Mouse (Mus musculus): ENCODE results near the gene Dhh. TPM values are rescaled to one million over a fixed set of nuclear protein-coding genes. Genes with fewer than 3 reads are reported as not detected.

Dhh gene
- total and polyA plus RNA-seq, 3 experiments = not detected

- Histone ChIP-seq H3K79me2 (replicated peaks; ENCODE audit: control insufficient read depth, extremely low read depth, insufficient read depth, poor library complexity, severe bottlenecking) (no peaks in the 10 kb centered on the region), H3K9ac (ENCODE audit: insufficient read depth, low read depth) (no peak overlapping the region), H3K36me3 (replicated peaks in 1 of 2; ENCODE audit: control insufficient read depth in 1 of 2, insufficient read depth in 1 of 2, low read length in 1 of 2) (peaks cover 0 to 26% of the 10 kb centered on the region in 2 experiments), H3K4me1 (ENCODE audit: control insufficient read depth in 1 of 2, insufficient read depth in 2 of 2) (peaks cover 4 to 8% of the 10 kb centered on the region in 2 experiments; a peak in 3 of 4 replicates), H3K9me3 (replicated peaks; ENCODE audit: low read length) (no peaks in the 10 kb centered on the region), H3K4me3 (replicated peaks in 1 of 3; ENCODE audit: low read depth in 2 of 3, low read length in 2 of 3, poor library complexity in 1 of 3) (no peak overlapping the region), H3K4me2 (ENCODE audit: insufficient read depth, low read depth, poor library complexity, severe bottlenecking) (no peak overlapping the region), H3K27ac (ENCODE audit: insufficient read depth, low read depth) (no peak overlapping the region), H3K27me3 (replicated peaks) (no peaks in the 10 kb centered on the region)
- in situ Hi-C loops (cut with MboI; ENCODE audit: low pct_ligation_motif_present, low pct_unique_long_range_greater_than_20kb, low sequenced_read_pairs) (loop anchor here (25.0 kb wide), 2 partner anchors 1279 to 1354 kb away; no protein-coding TSS in a partner anchor), dilution Hi-C loops (cut with MboI; ENCODE audit: extremely low pct_ligation_motif_present, extremely low pct_unique_long_range_greater_than_20kb, low sequenced_read_pairs) (no loop called here)
- TF ChIP-seq TBP (conservative IDR thresholded peaks at IDR 0.05; ENCODE audit: low read depth, low read length) (no peak), E2F4 (IDR thresholded peaks at IDR 0.05; ENCODE audit: insufficient replicate concordance, low read depth, low read length) (no peak), RAD21 (IDR thresholded peaks at IDR 0.05; ENCODE audit: low read depth, low read length) (no peak), ETS1 (conservative IDR thresholded peaks at IDR 0.05; ENCODE audit: low read depth, low read length) (no peak), MEF2A (IDR thresholded peaks at IDR 0.05; ENCODE audit: borderline replicate concordance, low read depth, low read length) (no peak), SMC3 (IDR thresholded peaks at IDR 0.05; ENCODE audit: low read depth, low read length) (no peak), ZKSCAN1 (IDR thresholded peaks at IDR 0.05; ENCODE audit: borderline replicate concordance, low read depth, low read length) (no peak), POLR2A (IDR thresholded peaks at IDR 0.05; ENCODE audit: low read depth, low read length) (no peak)
- no peak for DNase-seq (ENCODE audit: extremely low read depth)
These were observed 43.2 kb upstream of the Dhh start for GRCm38 (mm10) chr15:98941539-98941938.

GRCm38 (mm10) chr15:98940816-98941215 lies 42.5 kb upstream of the Dhh start:
- Histone ChIP-seq H3K27me3 (replicated peaks) (no peaks in the 10 kb centered on the region), H3K4me1 (ENCODE audit: control insufficient read depth in 1 of 2, insufficient read depth in 2 of 2) (peaks cover 4 to 14% of the 10 kb centered on the region in 2 experiments; a peak in 3 of 4 replicates), H3K36me3 (replicated peaks in 1 of 2; ENCODE audit: control insufficient read depth in 1 of 2, insufficient read depth in 1 of 2, low read length in 1 of 2) (peaks cover 0 to 26% of the 10 kb centered on the region in 2 experiments), H3K9ac (ENCODE audit: insufficient read depth, low read depth) (no peak overlapping the region), H3K27ac (ENCODE audit: insufficient read depth, low read depth) (no peak overlapping the region), H3K4me2 (ENCODE audit: insufficient read depth, low read depth, poor library complexity, severe bottlenecking) (no peak overlapping the region), H3K9me3 (replicated peaks; ENCODE audit: low read length) (no peaks in the 10 kb centered on the region), H3K4me3 (replicated peaks in 1 of 3; ENCODE audit: low read depth in 2 of 3, low read length in 2 of 3, poor library complexity in 1 of 3) (no peak overlapping the region), H3K79me2 (replicated peaks; ENCODE audit: control insufficient read depth, extremely low read depth, insufficient read depth, poor library complexity, severe bottlenecking) (no peaks in the 10 kb centered on the region)
- in situ Hi-C loops (cut with MboI; ENCODE audit: low pct_ligation_motif_present, low pct_unique_long_range_greater_than_20kb, low sequenced_read_pairs) = loop anchor here (25.0 kb wide), 2 partner anchors 1279 to 1354 kb away; no protein-coding TSS in a partner anchor
- DNase-seq (ENCODE audit: extremely low read depth) = no peak
- dilution Hi-C loops (cut with MboI; ENCODE audit: extremely low pct_ligation_motif_present, extremely low pct_unique_long_range_greater_than_20kb, low sequenced_read_pairs) = no loop called here
- TF ChIP-seq TCF12 (IDR thresholded peaks at IDR 0.05; ENCODE audit: low read depth, low read length) (no peak), ZNF384 (IDR thresholded peaks at IDR 0.05; ENCODE audit: low read depth, low read length) (no peak), SMC3 (IDR thresholded peaks at IDR 0.05; ENCODE audit: low read depth, low read length) (no peak), ZMIZ1 (IDR thresholded peaks at IDR 0.05; ENCODE audit: low read depth, low read length) (no peak), POLR2A (IDR thresholded peaks at IDR 0.05; ENCODE audit: low read depth, low read length) (no peak), ZC3H11A (IDR thresholded peaks at IDR 0.05; ENCODE audit: low read depth, low read length) (no peak), MYC (IDR thresholded peaks at IDR 0.05; ENCODE audit: low read depth, low read length) (no peak), USF1 (IDR thresholded peaks at IDR 0.05; ENCODE audit: low read depth, low read length) (no peak), MAFK (IDR thresholded peaks at IDR 0.05; ENCODE audit: insufficient replicate concordance, low read length) (no peak), BHLHE40 (IDR thresholded peaks at IDR 0.05; ENCODE audit: low read depth, low read length) (no peak), RAD21 (IDR thresholded peaks at IDR 0.05; ENCODE audit: low read depth, low read length) (no peak)

Data from CH12.LX (cell line).